Mouse (Mus musculus): ENCODE measurements around the gene Pla2g4f.

DNA sequence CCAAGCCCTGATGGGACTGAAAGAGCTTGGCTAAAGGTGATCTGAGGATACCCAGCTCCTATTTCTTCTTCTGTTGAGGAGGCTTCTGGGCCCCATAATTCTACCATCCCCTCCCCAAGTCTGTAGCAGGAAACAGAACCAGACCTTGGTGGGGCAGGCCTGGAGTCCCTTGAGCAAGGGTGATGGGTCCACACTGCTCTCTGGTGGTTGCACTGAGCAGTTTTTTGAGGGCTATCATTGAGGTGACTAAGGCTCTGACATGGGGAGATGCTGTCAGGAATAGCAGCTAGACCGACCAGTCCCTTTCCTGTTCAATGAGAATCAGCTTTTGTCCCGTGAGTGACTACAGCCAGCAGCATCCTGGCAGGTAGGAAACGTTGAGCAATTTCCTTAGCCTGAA, 32.7 kb downstream of the Pla2g4f start:
- TF ChIP-seq POLR2A (IDR thresholded peaks at IDR 0.05; ENCODE audit: extremely low read depth, insufficient read depth, low read length), result no peak
- peak; percentile 18; the same call in 1 of the 2 replicates for TF ChIP-seq CTCF (IDR thresholded peaks at IDR 0.05; ENCODE audit: extremely low read depth, insufficient read depth, low read length)

All from cortical plate, adult 2 months (tissue).